Mouse (Mus musculus): ENCODE data around the gene Cenps. TPM values are rescaled to one million over a fixed set of nuclear protein-coding genes. Genes with fewer than 3 reads are reported as not detected.
"Not testable (repeated sequence)": the region's sequence is repeated elsewhere in the genome, so short reads cannot be mapped to it uniquely, and the experiment has no call there.

The Cenps gene
- polyA plus RNA-seq, 1 experiment from 2014 or later, result 51.2 TPM

- DNase-seq (ENCODE audit: low spot score), result no peak
Observed at GRCm38 (mm10) chr4:149123432-149123831, 14.0 kb downstream of the Cenps start.

GRCm38 (mm10) chr4:149119978-149120562 is 17.4 kb downstream of the Cenps start:
- not testable (repeated sequence) for DNase-seq (ENCODE audit: low spot score)

GRCm38 (mm10) chr4:149103875-149104561 is 33.4 kb downstream of the Cenps start, which contains the start of gene Dffa:
Dffa (plus strand) TSS chr4:149104146.
- peak; percentile 91 for DNase-seq (ENCODE audit: low spot score)

DNA sequence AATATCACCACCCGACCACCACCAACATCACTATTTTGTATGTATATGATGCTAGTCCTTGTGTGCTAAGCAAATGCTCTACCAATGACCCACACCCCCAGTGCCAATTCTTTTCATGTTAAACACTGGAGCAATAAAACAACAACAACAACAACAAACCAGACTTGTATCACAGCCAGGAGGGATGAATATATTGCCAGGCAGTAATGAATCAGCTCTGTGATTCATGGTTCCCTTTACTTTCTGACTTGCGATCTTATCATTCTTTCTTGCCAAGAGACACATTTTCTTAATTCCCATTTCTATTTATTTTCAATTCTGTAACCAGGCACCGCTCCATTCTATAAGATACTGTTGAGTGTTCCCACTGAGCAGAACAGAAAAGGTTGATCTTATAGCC is 36.0 kb downstream of the Cenps start:
- no peak for DNase-seq (ENCODE audit: low spot score)

GRCm38 (mm10) chr4:149100449-149100848 is 37.0 kb downstream of the Cenps start:
- DNase-seq (ENCODE audit: low spot score), result not testable (repeated sequence)

DNA sequence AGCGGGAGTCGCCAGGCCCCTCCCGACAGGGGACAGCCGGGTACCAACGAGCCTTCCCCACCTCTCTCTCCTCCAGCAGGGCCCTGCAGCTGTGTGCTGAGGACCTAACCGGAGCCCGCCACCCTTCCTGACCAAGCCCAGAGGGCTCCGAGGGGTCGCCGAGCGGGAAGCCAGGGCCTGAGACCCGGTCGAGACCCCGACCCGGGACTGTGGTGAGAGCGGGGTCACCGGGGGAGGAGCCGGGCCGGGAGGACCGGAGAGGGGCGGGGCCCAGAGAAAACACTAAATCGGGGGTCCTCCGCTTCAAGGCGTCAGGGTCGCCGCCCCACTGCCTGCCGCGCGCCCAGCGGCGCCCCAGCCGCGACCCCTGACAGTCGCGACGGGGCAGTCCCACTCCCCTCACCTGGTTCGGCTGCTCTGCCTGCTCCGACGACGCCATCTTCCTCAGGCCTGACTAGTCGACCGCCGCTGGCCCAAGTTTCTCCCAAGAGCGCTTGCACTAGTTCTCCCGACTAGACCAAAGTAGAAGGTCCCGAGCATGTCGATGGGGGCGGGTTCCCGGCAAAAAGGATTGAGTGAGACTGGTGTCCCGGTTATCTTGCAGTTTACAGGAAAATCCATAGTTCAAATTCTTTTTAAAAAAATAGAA is 37.9 kb downstream of the Cenps start, which contains the start of gene Pex14:
Pex14 (minus strand) TSS at position 508 of the 649 bp plus-strand sequence.
- DNase-seq (ENCODE audit: low spot score), result peak; percentile 86

DNA sequence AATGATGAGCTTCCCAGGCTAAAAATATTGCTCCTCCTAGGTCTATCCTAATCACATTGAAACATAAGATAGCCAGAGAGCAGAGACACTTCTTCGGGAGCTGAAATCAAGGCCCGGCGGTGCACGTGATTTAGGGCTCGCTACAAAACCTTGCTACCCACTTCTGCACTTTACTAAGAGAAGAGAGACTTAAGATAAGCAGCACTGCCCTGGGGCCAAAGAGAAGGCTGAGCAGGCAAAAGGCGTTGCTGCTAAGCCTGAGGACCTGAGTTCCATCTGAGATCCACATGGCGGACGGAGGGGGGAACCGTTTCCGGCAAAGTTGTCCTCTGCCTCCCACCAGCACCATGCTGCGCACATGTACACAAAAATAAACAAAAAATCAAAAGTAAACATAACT is 38.9 kb downstream of the Cenps start:
- DNase-seq (ENCODE audit: low spot score), result no peak

DNA sequence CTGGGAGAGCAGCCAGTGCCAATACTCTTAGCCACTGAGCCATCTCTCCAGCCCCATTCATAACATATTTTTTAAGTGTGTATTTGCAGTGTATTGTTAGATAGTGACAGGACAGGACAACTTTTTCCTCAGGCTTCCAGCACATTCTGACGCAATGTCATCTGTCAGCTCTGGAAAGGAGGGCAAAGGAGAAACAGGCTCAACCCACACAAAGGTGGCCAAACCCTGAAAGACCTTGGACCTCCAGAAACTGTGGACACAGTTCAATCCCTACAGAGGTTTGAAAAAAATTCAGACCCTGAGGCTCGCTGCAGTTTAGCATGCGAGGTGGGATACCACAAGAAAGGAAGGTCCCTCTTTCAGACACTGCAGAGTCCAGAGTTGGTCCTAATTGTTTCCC is 39.5 kb downstream of the Cenps start:
- no peak for DNase-seq (ENCODE audit: low spot score)

GRCm38 (mm10) chr4:149091364-149091763 is 46.1 kb downstream of the Cenps start:
- no peak for DNase-seq (ENCODE audit: low spot score)

GRCm38 (mm10) chr4:149085381-149085780 is 52.0 kb downstream of the Cenps start:
- no peak for DNase-seq (ENCODE audit: low spot score)

GRCm38 (mm10) chr4:149081528-149081927 is 55.9 kb downstream of the Cenps start:
- no peak for DNase-seq (ENCODE audit: low spot score)

GRCm38 (mm10) chr4:149080111-149080510 is 57.3 kb downstream of the Cenps start:
- no peak for DNase-seq (ENCODE audit: low spot score)

DNA sequence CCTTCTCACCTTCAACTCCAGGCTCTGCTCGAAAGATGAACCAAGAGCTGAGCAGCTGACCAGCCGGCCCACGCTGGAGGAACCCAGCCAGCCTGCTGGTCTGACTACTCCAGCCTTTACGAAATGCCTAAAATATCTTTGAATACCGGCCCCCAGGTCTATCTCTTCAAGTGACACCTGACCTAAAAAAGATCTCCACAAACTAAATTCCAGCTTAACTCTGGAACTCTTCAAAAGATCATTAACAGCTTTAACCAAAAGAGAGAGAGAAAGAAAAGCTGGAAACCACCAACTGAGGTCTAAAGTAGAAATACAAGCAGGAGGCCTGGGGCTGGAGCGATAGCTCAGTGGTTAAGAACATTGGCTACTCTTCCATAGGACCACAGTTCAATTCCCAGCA is 57.8 kb downstream of the Cenps start:
- DNase-seq (ENCODE audit: low spot score), result no peak

DNA sequence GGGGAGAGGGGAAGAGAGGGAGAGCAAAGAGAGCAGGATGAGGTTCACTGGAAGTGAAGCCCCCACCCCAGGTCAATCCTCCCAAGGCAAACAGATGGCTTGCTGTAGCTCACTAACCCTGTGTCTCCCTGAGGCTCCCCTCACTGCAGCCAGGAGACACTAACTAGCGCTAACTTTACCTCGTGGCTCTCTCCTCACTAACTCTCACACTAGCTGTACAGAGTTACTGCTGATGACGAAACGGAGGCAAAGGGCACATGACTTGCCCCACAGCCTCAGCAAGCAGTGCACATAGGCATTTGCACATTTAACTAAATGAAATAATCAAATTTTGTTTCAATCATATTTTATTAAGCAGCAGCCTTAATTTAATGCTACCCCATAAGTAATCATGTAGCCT is 59.2 kb downstream of the Cenps start:
- no peak for DNase-seq (ENCODE audit: low spot score)

Other genes with a start within 250 kb of the Cenps start
- 42.1 and 42.3 TPM in 2 replicates for gene Pex14, start 37.8 kb downstream of the Cenps start, polyA plus RNA-seq (2015; fragmentation: Nextera tagmentation; extraction: Ambion mirVana)
- gene Dffa, start 33.5 kb downstream of the Cenps start, polyA plus RNA-seq (2015; fragmentation: Nextera tagmentation; extraction: Ambion mirVana), result 34.6 TPM in 2 replicates
- 0.19 TPM in 1 of 2 replicates, not detected in the other for gene Cort, start 10.9 kb downstream of the Cenps start, polyA plus RNA-seq (2015; fragmentation: Nextera tagmentation; extraction: Ambion mirVana)
- 77.6 and 89.0 TPM in 2 replicates for gene Pgd, start 29.1 kb upstream of the Cenps start, polyA plus RNA-seq (2015; fragmentation: Nextera tagmentation; extraction: Ambion mirVana)
- 9.8 and 10.5 TPM in 2 replicates for gene Kif1b, start 170.1 kb upstream of the Cenps start, polyA plus RNA-seq (2015; fragmentation: Nextera tagmentation; extraction: Ambion mirVana)